Mouse (Mus musculus) kidney, postnatal 14 days (tissue): ENCODE data around the gene Tmem190.
"Not testable (repeated sequence)": the region's sequence is repeated elsewhere in the genome, so short reads cannot be mapped to it uniquely, and the experiment has no call there.

Source experiments
- DNase-seq: peaks from one replicate; pipeline ENCODE4 v3.0.0; 2022; ENCODE audit warnings: mixed read lengths

Tmem190 gene

DNA sequence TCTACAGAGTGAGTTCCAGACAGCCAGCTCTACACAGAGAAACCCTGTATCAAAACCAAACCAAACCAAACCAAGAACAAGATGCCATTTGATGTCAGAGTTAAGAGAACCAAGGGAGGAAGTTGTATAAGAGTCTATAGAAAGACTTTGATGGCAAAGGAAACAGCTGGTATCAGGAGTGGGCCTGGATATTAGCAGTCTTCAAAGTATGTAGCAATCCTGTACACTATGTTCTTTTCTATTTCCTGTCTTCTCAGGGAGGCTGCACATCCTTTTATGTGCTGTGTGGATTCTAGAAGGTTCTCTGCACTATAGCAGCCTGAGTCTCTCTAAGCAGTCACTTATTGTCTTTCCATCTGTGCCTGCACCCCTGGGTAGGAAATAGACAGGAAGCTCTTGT, 33.8 kb downstream of the Tmem190 start:
- no peak for DNase-seq

DNA sequence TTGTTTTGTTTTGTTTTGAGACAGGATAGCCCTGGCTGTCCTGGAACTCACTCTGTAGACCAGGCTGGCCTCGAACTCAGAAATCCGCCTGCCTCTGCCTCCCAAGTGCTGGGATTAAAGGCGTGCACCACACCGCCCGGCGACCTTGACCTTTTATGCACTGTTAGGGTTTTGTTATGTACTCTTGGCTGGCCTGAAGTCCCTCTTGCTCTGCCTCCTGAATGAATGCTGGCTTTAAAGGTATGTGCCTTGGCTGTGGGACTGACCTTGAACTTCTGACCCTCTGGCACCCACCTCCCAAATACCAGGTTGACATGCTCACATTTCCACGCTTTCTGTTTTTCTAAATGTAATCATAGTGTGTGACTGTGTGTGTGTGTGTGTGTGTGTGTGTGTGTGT, 38.2 kb downstream of the Tmem190 start:
- DNase-seq, result not testable (repeated sequence)

DNA sequence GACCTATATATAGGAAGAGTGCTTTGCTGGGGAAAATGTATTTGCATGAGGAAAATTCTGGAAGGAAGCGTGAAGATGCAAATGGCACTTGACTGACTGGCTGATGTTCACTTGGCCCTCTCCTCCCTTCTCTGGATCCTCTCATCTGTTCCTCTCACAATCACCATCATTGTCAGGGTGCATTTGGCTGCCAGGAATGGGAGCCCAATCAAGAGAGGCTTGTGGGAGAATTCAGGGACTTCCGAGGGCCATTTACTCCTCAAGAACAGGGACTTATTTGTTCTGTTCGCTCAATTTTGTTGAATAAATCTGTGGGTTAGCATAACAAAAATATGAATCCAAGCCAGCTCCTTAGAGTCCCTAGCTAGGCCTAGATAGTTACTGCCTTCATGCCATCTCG, 39.0 kb downstream of the Tmem190 start:
- DNase-seq, result no peak

DNA sequence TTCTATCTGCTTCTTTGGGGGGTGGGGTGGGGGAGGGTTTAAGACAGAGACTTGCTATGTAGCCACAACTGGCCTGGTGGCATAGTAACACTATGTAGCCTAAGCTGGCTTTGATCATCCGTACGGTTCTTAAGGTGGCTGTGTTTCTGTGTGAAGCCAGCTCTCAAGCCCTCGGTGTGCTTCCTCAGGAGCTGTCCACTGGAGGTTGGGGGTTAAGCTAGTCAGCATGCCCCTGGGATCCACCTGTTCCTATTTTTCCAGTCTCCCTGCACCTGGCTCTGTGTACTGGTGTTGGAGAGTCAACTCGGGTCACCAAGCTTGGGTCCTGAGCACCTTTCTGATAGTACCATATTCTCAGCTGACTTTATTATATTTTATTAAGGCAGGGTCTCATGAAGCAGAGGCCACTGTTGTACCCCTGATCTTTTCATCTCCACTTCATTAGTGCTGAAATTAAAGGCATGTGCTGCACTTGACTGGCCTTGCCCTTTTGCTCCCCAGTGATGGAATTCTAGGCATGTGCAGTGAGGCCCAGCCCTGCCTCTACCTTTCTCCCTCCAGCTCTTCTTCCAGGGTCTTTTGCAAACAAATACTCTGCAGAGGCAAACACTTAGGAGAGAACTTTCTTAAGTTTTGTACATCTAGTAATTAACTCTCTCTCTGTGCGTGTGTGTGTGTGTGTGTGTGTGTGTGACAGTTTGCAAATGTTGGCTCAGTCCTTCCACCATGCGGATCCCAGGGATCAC, 39.6 kb downstream of the Tmem190 start:
- peak; percentile 43 for DNase-seq

DNA sequence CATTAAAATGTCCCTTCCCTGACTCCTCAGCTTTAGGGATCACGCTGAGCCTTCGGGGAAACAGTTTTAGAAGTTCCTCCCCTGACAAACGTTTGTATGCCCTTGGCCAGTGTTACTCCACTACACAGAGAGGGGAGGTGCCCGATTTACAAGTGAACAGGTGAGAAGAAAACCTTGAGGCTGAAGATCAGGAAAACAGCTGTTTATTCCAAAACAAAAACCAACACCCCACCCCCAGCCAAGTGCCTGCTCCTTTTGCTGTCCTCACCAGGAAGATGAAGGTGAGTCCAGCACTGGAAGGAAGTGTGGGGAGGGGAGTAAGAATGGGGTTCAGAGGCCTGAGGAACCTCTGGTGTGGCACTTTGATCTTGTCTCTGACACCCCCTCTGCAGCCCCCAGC, 42.6 kb downstream of the Tmem190 start:
- DNase-seq, result no peak

DNA sequence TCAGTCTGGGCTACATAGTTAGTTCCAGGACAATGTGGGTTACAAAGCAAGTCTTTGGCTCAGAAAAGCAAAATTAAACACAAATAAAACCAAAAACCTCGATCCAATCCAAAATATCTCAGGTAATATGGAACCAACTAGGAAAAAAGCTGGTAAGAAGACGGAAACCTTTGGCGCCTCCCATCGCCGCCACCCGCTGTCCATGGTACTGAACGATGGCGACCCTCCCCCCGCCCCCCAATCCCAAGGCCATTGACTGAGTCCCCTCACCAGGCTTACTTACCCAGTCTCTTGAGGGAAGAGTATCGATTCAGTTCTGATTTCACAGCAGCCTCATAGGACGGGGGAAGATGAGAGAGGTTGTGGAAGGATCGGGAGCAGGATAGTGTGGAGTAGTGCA, 47.7 kb downstream of the Tmem190 start:
- no peak for DNase-seq
